Mouse (Mus musculus): ENCODE results near the gene Zfhx3.

GRCm38 (mm10) chr8:108222091-108222490 is 279.6 kb downstream of the Zfhx3 start:
- TF ChIP-seq CTCF (IDR thresholded peaks at IDR 0.05; ENCODE audit: low read depth, low read length) (no peak), POLR2A (IDR thresholded peaks at IDR 0.05; ENCODE audit: extremely low read depth, insufficient read depth, low read length) (no peak)
